Mouse (Mus musculus): ENCODE results near the gene Tbc1d14.

Tbc1d14 gene

GRCm38 (mm10) chr5:36554496-36554895, 38.6 kb downstream of the Tbc1d14 start:
- in situ Hi-C loops (cut with MboI), result no loop called here

- in situ Hi-C loops (cut with MboI), result no loop called here
Observed at GRCm38 (mm10) chr5:36553886-36554285, 39.2 kb downstream of the Tbc1d14 start.

- in situ Hi-C loops (cut with MboI), result no loop called here
Observed at GRCm38 (mm10) chr5:36553056-36553606, 39.9 kb downstream of the Tbc1d14 start.

- in situ Hi-C loops (cut with MboI), result no loop called here
Observed at GRCm38 (mm10) chr5:36552391-36552790, 40.7 kb downstream of the Tbc1d14 start.

- in situ Hi-C loops (cut with MboI), result no loop called here
Observed at GRCm38 (mm10) chr5:36549243-36549642, 43.8 kb downstream of the Tbc1d14 start.

GRCm38 (mm10) chr5:36544765-36545164, 48.3 kb downstream of the Tbc1d14 start:
- in situ Hi-C loops (cut with MboI), result no loop called here

GRCm38 (mm10) chr5:36540928-36541327, 52.1 kb downstream of the Tbc1d14 start:
- in situ Hi-C loops (cut with MboI), result no loop called here

GRCm38 (mm10) chr5:36538576-36539187, 54.4 kb downstream of the Tbc1d14 start:
- in situ Hi-C loops (cut with MboI), result loop anchor here (5.0 kb wide), 1 partner anchor 44 kb away; no protein-coding TSS in a partner anchor

- in situ Hi-C loops (cut with MboI), result loop anchor here (5.0 kb wide), 1 partner anchor 46 kb away; no protein-coding TSS in a partner anchor
Observed at GRCm38 (mm10) chr5:36536424-36536823, 56.7 kb downstream of the Tbc1d14 start.

GRCm38 (mm10) chr5:36535438-36536176, 57.5 kb downstream of the Tbc1d14 start:
- in situ Hi-C loops (cut with MboI), result loop anchor here (5.0 kb wide), 1 partner anchor 47 kb away; no protein-coding TSS in a partner anchor

- in situ Hi-C loops (cut with MboI), result loop anchor here (5.0 kb wide), 1 partner anchor 48 kb away; no protein-coding TSS in a partner anchor
Observed at GRCm38 (mm10) chr5:36534455-36535030, 58.5 kb downstream of the Tbc1d14 start.

- in situ Hi-C loops (cut with MboI), result no loop called here
Observed at GRCm38 (mm10) chr5:36530129-36530751, 62.8 kb downstream of the Tbc1d14 start.

- in situ Hi-C loops (cut with MboI), result no loop called here
Observed at GRCm38 (mm10) chr5:36529698-36530097, 63.4 kb downstream of the Tbc1d14 start.

GRCm38 (mm10) chr5:36526921-36527320, 66.2 kb downstream of the Tbc1d14 start:
- in situ Hi-C loops (cut with MboI), result no loop called here

- in situ Hi-C loops (cut with MboI), result no loop called here
Observed at GRCm38 (mm10) chr5:36526274-36526673, 66.8 kb downstream of the Tbc1d14 start.

GRCm38 (mm10) chr5:36525216-36525615, 67.9 kb downstream of the Tbc1d14 start:
- in situ Hi-C loops (cut with MboI), result no loop called here

GRCm38 (mm10) chr5:36523219-36523703, 69.8 kb downstream of the Tbc1d14 start:
- in situ Hi-C loops (cut with MboI), result no loop called here

- in situ Hi-C loops (cut with MboI), result no loop called here
Observed at GRCm38 (mm10) chr5:36522782-36523181, 70.3 kb downstream of the Tbc1d14 start.

- in situ Hi-C loops (cut with MboI), result no loop called here
Observed at GRCm38 (mm10) chr5:36519751-36520150, 73.3 kb downstream of the Tbc1d14 start.

- in situ Hi-C loops (cut with MboI), result no loop called here
Observed at GRCm38 (mm10) chr5:36517596-36517995, 75.5 kb downstream of the Tbc1d14 start.

- in situ Hi-C loops (cut with MboI), result no loop called here
Observed at GRCm38 (mm10) chr5:36515558-36515957, 77.5 kb downstream of the Tbc1d14 start.

- in situ Hi-C loops (cut with MboI), result no loop called here
Observed at GRCm38 (mm10) chr5:36515126-36515525, 78.0 kb downstream of the Tbc1d14 start.

Measured in mature B cell (primary cell).